Mouse (Mus musculus) c-Kit-positive CD71-negative TER-119-negative erythroid progenitor cells, embryonic 14.5 days (primary cell): ENCODE measurements around the gene Zc3h7b.
"Not testable (repeated sequence)": the region's sequence is repeated elsewhere in the genome, so short reads cannot be mapped to it uniquely, and the experiment has no call there.

Source experiments
- DNase-seq: peaks from one replicate; pipeline ENCODE4 v3.0.0-alpha.2; 2013; ENCODE audit warnings: low read depth

Gene Zc3h7b

DNA sequence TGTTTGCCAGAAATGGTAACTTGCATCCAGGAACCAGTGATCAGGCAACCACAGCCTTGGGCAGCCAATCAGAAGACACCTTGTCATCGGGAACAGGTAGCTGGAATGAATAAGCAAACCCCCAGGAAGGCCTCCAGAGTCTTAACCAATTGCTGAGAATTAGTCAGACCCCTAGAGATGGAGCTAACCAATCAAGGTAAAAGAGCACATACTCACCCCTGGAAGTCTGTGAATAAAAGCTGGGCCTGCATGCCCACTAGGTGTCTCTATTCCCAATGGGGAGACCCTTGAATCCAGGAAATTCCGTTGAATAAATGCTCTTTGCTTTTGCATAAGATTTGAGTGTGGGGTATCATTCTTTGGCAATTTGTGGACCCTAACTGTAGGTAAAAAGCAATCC lies 4.9 kb upstream of the Zc3h7b start:
- DNase-seq, result no peak

GRCm38 (mm10) chr15:81742368-81742767 lies 2.5 kb upstream of the Zc3h7b start:
- DNase-seq, result not testable (repeated sequence)

- no peak for DNase-seq
Observed at GRCm38 (mm10) chr15:81745601-81746114, 801 bp downstream of the Zc3h7b start.

DNA sequence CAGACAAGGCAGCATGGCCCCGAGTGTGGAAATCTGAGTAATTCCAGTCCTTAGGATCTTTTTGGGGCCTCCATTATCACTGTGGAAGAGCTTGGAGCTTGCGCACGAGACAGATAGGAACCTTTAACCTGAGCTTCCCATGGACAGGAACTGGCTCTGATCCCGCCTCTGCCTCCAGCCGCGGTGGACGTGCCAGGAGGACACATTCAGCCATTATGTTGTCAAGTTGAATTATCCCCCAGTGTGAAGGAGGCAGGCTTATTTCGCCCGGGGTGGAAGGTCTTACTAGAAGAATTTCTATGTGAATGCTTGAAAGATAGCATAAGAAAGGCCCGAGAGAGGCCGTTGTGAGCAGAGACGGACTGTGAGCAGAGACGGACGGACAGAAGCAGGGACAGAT lies 4.9 kb downstream of the Zc3h7b start:
- no peak for DNase-seq

- DNase-seq, result no peak
Observed at GRCm38 (mm10) chr15:81753669-81754068, 8.8 kb downstream of the Zc3h7b start.

GRCm38 (mm10) chr15:81758701-81759100 lies 13.8 kb downstream of the Zc3h7b start:
- no peak for DNase-seq

GRCm38 (mm10) chr15:81759542-81759941 lies 14.7 kb downstream of the Zc3h7b start:
- no peak for DNase-seq

GRCm38 (mm10) chr15:81760361-81761079 lies 15.7 kb downstream of the Zc3h7b start:
- DNase-seq, result no peak

- no peak for DNase-seq
Observed at GRCm38 (mm10) chr15:81761381-81761780, 16.5 kb downstream of the Zc3h7b start.

DNA sequence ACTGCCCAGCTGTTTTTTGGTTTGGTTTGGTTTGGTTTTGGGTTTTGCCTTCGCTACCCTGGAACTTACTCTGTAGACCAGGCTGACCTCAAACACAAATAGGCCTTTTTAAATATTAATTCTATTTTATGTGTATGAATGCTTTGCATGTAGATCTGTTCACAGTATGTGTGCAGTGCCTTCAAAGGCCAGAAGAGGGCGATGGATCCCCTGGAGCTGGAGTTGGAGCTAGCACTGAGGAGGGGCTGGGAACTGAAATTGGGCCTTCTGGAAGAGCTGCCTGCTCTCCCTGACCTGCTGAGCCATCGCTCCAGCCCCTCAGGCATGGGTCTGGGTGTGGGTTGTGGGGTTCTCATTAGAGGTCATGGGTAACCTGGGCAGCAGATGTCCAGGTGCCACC lies 17.1 kb downstream of the Zc3h7b start:
- DNase-seq, result no peak

GRCm38 (mm10) chr15:81764573-81764972 lies 19.7 kb downstream of the Zc3h7b start:
- DNase-seq, result no peak

GRCm38 (mm10) chr15:81765651-81766050 lies 20.8 kb downstream of the Zc3h7b start:
- no peak for DNase-seq

DNA sequence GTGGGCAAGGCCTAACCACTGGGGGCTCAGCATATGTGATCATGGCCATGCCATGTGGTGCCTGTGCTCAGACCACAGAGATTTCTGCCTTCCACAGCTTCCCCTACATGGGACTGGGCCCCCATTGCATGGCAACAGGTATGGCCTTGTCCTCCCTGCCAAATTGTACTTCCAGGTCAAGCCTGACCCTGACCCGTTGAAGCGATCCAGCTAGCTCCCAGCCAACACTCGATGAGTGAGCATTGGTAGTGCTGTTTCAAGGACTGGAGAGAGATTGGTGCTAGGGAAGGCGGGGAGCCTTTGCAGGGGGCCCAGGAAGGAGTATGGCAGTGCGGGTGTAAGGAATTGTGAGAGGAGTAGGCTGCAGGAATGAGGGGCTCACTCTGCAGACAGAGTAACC lies 21.6 kb downstream of the Zc3h7b start:
- no peak for DNase-seq

DNA sequence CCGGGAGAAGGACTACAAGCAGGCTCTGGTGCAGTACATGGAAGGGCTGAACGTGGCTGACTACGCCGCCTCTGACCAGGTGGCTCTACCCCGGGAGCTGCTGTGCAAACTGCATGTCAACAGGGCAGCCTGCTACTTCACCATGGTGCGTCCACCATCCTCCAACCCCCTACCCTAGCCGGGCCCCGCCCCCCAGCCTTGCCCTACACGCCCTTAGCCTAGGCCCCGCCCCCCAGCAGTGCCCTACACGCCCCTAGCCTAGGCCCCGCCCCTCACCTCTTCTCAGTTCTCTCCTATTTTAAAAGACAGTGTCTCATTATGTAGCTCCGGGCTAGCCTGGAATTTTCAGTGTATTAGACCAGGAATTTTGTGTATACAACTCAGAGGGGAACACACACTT lies 24.2 kb downstream of the Zc3h7b start:
- no peak for DNase-seq

DNA sequence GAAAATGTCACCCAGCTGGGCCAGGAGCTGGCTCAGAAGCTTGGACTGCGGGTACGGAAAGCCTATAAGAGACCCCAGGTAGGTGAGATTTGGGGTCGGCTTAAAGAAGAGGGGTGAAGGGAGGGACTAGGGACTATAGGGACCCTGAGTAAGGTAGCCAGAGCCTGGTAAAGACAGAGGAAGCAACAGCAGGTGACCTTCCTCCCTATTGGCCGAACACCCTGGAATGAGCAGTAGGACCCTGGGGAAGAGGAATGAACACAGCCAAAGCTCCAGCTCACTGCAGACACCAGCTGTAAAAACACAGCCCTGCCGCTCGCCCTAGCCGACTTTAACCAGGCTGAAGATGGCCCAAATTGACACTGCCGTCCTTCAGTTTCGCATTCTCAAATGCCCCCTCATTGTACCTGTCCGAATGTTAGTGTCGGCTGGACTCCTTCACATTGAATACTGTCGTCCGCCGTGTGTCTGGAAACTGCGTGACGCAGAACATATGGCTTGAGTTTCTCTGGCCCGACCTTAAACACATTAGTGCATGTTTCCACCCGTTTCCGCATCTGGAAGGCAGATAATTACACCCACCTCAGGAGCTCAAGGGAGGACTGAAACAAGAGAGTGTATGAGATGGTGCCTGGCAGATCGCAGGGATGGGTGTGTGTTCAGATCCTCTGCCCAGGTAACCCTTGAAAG lies 27.7 kb downstream of the Zc3h7b start:
- no peak for DNase-seq

- no peak for DNase-seq
Observed at GRCm38 (mm10) chr15:81774505-81775171, 29.8 kb downstream of the Zc3h7b start.

GRCm38 (mm10) chr15:81776631-81777422 lies 32.0 kb downstream of the Zc3h7b start:
- no peak for DNase-seq

- DNase-seq, result no peak
Observed at GRCm38 (mm10) chr15:81781816-81782215, 37.0 kb downstream of the Zc3h7b start.

GRCm38 (mm10) chr15:81784762-81785161 lies 39.9 kb downstream of the Zc3h7b start:
- DNase-seq, result no peak

GRCm38 (mm10) chr15:81785701-81786100 lies 40.8 kb downstream of the Zc3h7b start:
- DNase-seq, result no peak

DNA sequence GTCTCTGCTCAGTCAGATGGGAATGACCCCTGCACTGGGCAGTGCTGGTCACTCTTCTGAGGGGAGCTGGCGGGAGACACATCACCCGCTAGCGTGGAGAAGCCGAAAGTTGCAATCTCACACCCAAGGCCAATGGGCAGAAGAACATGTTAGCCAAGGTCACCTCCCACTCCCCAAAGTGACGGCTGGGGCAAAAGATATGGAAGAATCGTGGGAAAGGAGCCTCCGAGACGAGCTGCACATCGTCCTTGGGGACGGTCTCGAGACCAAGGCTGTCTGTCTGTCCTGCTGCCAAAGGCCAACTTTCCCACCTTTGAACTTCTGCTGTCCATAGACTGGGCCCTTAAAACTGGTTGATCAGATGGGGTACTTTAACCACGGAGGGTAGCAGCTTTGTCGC lies 42.7 kb downstream of the Zc3h7b start:
- no peak for DNase-seq

- DNase-seq, result no peak
Observed at GRCm38 (mm10) chr15:81792444-81792843, 47.6 kb downstream of the Zc3h7b start.
